Mouse (Mus musculus) cerebellum, adult 8-10 months (tissue): Measurements from ENCODE around the gene Dynll1.

Experiments used
- DNase-seq: peaks from one replicate; pipeline ENCODE4 v3.0.0; 2022

The Dynll1 gene

DNA sequence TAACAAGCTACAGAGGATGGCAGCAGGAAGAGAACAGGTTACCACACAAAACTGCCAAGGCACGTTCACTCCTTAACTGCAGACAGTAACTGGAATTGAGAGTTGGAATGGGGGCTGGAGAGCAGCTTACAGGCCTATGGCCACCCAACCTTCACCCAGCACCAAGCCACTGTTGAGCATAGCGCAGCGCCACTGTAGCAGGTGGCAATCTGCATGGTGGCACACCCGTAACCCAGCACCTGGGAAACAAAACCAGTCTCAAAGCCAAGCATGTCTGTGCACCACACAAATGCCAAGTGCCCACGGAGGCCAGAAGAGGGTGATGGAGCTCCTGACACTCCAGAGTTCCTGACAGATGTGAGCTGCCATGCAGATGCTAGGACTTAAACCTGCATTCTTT, 34.5 kb downstream of the Dynll1 start:
- no peak for DNase-seq

DNA sequence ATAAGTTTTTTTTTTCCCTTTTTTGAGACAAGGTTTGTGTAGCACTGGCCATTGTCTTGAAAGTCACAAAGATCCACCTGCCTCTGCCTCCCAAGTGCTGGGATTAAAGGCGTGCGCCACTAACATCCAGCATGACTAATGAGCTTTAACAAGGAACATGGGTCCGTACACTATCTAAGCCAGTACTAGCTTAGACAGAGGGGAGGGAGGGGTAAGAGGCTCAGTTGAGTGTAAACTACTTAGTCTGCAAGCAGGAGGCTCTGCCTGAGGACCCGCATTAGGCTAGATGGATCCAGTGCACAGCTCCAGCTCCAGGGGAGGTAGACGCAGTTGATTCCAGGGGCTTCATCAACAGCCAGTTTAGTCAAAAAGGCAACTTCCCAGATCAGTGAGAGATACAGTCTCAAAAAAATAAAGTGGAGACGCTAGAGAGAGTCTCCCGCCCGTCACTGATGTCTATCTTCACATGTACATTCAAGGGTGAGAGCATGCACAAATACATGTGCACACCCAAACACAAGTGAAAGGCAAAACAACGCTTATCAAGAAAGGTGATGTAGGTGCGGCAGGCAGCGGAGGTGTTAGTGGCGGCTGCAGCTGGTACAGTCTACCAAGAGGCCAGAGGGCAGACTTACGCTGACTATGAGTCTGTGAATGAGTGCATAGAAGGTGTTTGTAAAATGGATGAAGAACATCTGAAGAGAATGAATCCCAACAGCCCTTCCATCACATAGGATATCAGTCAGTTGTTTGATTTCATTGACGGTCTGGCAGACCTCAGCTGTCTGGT, 38.1 kb downstream of the Dynll1 start:
- DNase-seq, result no peak

DNA sequence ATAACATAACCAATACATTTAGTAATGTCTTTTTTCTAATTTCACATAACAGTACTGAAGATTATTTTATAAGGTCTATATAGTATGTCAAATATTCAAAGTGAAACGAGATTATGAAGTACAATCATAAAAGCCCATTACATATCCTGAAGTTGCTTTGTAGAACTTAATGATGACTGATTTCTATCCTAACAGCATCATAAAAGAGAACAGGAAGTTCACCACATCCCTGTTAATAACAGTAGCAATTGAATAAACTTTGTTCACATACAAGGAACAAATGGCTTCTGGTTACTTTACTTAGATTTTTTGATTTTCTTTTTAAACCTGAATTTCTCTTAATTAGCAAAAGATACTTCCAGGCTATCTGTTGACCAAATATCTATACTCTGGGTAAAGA, 38.9 kb downstream of the Dynll1 start:
- DNase-seq, result no peak

DNA sequence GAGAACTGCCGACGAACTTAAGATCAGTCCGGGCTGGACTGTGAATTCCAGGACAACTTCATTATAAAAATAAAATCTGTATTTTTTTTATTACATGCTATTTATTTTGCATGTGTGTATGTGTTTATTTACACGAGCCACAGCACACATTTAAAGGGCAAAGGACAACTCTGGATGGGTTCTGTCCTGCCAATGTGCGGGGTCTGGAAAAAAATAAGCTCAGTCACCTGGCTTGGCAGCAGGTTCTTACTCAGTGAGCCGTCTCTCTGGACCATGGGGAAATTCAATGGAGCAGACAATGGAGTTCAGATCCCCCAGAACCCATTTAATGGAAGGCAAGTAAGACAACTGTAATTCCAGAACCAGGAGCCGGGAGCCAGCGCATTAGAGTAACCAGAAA, 39.7 kb downstream of the Dynll1 start:
- DNase-seq, result no peak

DNA sequence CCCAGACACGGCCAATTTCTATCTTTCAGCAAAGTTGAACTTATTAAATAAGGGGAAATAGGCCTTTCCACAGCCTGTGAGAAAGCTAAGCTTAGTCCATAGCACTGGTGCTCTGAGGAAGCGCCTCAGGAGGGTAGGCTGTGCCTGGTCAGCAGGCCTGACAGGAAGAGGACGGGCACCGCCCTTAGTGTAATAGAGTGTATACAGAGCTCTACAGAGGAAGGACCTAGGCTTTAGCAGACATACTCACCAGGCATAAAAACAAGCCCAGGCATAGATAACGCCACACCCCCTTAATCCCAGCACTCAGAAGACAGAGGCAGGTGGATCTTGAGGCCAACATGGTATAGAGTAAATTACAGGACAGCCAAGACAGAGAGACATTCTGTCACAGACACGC, 40.4 kb downstream of the Dynll1 start:
- no peak for DNase-seq

DNA sequence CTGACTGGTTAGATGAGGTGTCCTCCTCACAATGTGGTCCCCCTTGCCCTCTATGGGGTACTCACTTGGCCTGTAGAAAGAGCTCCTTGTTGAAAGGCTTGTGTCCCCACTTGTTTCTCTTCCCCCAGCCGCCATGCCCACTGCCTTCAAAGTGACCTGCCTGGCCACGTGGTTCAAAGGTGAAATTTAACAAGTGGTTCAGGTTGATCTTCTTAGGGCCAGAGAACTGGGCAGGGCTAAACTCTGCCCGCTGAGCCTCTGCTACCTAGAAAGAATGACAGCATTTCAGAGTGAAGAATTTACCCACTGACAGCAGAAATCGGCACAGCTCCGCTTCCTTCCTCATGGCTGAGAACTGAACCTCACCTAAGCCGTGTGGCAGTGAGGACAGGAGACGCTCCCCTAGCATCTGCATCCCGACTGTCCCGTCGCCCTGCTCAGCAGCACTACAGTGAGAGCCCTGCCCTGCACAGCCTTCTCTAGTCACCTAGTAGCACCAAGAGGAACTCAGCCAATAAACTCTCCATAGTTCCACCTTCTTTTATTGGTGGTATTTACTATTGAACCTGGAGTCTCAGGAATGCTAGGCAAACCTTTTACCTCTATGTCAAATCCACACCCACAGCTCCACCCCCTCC, 43.8 kb downstream of the Dynll1 start:
- no peak for DNase-seq

DNA sequence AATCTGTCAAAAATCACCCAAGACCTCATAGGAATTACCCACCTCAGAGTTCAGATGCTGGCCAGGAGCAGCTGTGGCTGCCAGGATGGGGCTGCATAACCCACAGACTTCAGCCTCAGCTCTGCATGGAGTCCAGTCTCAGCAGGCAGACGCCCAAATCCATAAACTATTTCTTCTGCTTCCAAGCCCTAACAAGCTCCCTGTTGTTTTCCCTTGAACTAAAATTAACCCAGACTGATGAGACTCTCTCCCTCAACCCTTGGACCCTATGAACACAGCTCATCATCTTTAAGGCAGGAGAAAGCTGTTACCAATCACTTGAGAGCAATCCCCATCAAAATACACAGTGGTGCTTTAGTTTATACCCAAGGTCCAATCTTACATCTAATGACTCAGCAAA, 45.3 kb downstream of the Dynll1 start:
- DNase-seq, result no peak
